Mouse (Mus musculus) c-Kit-positive CD71-positive TER-119-positive erythroid progenitor cells, embryonic 14.5 days (primary cell): ENCODE data around the gene Ppfibp2.
A peak's percentile ranks its signal among the peaks of the same experiment; 100 is the strongest.

Source experiments
- DNase-seq: peaks from one replicate; pipeline ENCODE4 v3.0.0-alpha.2; 2013; ENCODE audit warnings: low spot score

The Ppfibp2 gene

DNA sequence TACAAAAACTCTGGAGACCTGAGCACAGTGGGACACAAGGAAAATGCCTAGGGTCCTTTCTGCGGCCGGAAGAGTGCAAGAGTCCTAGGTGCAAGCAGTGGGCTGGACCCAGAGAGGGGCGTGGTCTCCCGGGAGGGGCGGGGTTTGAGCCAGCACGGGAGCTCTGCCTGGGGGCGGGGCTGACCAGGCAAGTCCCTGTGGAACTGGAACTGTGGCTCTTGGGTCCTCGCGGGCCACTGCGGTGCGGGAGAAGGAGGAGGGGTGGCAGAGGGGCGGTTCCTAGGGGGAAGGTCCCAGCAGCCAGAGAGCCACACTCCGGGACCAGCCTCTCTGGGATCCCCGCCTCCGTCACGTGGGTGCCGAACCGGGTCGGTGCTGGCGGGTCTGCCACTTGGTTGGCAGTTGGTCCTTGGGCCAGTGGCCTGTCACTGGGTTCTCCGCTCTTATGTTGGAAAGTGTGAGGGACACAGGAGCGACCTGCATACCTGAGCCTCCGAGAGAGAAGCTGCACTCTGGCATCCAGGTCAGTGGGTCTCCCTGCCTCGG is at the start of gene Ppfibp2:
Ppfibp2 (plus strand) TSS at position 351 of the 546 bp plus-strand sequence.
- DNase-seq: peak; percentile 71

- no peak for DNase-seq
Measured at GRCm38 (mm10) chr7:107547872-107548271, 47.1 kb upstream of the Ppfibp2 start.

GRCm38 (mm10) chr7:107553461-107553860 is 41.5 kb upstream of the Ppfibp2 start:
- DNase-seq: no peak

GRCm38 (mm10) chr7:107555906-107556305 is 39.1 kb upstream of the Ppfibp2 start:
- peak; percentile 11 for DNase-seq

DNA sequence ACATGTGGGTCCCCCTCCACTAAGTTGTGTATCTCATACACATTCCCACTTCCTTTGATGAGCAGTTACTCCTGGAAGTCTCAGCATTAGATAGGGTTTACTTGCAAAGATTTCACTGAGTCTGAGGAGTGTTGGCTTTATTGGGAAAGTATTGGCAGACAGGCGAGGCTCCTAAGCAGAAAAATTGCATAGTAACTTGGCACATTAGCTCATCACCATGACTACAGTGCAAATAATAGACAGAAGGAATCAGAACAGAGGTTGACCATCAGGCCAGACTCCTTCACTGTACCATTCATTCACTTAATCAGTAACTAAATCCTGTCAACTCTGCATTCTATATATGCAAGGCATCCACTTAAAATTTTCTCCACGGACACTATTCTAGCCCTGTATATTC is 34.3 kb upstream of the Ppfibp2 start:
- DNase-seq: no peak

DNA sequence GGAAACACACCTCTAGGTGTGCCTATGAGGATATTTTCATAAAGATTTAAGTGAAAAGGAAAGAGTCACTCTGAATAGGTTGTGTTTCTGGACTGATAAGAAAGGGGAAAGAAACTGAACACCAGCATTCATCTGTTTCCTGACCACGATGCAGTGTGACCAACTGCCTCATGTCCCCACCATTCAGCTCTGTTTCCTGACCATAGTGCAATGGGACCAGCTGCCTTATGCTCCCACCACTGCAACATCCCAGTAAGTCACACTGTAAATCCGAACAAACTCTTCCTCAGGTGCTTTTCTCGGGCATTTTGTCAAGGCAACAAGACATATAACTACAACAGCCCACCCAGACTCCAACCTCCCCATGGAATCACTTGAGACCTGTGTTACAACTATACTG is 33.4 kb upstream of the Ppfibp2 start:
- no peak for DNase-seq

DNA sequence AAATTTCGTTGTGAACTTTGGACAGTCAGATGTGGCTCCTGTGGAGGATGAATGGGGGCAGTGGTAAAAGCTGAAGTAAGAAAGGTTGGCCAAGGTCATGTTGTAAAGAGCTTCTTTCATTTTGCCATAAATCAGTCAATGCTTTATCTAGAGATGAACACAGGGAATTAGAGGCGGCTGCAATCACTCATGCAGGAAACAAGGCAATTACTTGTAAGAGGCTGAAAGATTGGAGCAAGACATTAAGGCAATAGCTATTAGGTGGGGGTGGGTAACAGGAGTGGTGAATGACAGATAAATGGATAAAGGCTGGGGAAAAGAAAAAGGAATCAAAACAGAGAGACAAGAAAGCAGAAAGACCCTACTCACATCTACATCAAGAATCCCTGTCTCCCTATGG is 31.3 kb upstream of the Ppfibp2 start:
- DNase-seq: no peak

- no peak for DNase-seq
Measured at GRCm38 (mm10) chr7:107567261-107567671, 27.7 kb upstream of the Ppfibp2 start, which contains the start of gene Olfml1. Olfml1 (plus strand) TSS chr7:107567446.

- no peak for DNase-seq
Measured at GRCm38 (mm10) chr7:107567674-107568073, 27.3 kb upstream of the Ppfibp2 start.

DNA sequence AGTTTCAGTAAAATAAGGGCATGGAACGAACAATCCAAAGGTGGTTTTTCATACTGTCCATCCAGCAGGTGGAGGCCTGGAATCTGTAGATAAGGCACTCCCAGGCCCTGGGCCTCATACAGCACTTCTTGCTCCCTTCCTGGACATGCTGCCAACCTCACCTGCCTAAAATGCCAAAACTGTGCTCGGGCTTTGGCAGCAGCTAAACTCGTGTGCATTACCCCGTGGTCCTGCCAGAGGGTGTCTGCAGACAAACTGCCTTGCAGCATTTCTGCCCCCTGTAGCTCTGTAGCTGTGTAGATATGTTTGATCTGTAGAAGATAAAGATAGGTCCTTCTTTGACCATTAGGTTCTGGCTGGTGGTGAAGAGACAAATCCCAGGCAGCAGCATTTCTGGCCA is 26.0 kb upstream of the Ppfibp2 start:
- DNase-seq: no peak

DNA sequence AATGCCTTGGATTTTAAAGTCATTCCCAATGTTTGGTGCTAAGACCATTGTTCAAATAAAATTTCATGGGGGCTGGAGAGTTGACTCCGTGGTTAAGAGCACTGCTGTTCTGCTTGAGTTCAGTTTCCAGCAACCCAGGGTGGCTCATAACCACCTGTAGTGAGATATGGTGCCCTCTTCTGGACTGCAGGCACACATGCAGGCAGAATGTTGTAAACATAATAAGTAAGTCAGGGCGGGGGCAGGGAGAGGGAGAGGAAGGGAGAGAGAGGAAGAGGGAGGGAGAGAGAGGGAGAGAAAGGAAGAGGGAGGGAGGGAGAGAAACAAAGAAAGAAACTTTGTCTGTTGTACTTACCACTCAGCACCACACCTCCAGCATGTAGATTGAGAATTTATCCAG is 21.2 kb upstream of the Ppfibp2 start:
- DNase-seq: no peak

DNA sequence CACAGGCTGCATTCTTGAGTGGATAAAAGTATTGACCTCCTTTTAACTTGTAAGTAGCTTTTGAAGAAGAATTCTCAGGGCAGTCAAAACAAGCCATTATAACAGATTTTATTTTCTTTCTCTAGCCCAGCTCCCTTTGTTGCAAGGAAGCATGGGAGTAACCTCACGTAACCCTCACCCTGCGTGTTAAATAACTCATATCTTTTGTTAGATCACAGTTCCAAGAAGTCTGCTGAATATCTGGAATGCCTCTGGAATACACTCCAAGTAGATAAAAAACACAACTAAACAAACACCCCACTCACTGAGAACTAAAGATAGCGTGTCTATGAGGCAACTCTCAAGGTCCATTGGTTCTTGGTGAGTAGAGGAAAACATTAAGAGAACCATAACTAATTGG is 20.7 kb upstream of the Ppfibp2 start:
- no peak for DNase-seq

DNA sequence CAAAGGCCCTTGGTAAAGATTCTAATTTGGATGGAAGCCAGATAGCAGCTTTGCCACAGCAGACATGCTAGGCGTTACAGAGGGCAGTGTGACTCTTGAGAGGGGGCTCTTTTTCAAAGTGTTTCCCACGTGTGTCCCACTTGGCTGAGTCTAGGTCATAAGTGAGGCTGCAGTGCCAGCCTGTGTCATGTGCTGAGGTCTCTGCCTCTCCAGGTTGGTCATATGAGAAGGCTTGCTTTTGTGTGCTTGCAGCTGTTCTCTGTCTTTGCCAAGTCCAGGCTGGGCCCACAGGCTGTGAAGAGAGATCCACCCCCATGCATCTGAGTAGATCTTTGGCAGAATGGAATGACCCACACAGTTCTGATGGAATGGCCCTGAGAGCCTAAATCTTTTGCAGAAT is 2.4 kb upstream of the Ppfibp2 start:
- DNase-seq: no peak

DNA sequence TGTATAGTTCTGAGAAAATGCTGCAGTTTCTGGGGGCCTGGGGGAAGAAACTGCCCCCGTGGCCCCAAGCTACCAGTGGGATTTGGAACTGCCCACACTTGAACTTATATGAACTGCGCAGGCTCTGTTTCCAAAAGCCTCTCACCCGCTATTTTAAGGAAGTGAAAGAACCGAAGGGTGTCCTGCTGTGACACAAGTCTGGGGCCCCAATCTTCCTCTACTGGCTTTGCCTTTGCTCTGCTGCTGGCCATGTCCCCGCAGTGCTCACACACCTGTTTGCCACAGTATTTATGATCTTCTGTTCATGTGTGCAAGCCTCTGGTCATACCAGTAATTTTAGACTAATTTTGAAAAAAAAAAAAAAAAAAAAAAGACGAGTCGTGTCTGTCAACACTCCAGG is 1.1 kb upstream of the Ppfibp2 start:
- DNase-seq: no peak

DNA sequence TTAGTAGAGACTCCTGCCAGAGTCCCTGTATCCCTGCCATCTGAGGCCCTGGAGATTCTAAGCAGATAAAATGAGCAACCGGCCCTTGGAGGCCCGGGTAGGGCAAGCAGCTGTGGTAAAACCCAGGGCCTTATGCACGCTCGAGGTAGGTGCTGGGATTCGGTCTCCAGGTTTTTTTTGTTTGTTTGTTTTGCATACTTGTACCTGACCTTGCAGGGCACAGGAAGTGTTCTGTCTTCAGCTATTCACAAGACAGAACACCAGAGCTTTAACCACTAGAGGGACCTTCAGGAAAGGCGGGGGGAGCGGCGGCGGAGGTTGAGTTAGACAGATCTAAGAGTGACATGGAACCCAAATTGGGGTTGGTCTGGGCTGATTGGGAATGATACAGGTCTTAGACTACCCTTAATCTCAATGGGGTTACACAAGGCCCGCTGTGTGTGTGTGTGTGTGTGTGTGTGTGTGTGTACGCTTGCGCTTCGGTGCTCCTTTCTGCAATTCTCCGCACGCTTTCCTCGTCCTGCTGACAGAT is 616 bp upstream of the Ppfibp2 start:
- DNase-seq: peak; percentile 29

DNA sequence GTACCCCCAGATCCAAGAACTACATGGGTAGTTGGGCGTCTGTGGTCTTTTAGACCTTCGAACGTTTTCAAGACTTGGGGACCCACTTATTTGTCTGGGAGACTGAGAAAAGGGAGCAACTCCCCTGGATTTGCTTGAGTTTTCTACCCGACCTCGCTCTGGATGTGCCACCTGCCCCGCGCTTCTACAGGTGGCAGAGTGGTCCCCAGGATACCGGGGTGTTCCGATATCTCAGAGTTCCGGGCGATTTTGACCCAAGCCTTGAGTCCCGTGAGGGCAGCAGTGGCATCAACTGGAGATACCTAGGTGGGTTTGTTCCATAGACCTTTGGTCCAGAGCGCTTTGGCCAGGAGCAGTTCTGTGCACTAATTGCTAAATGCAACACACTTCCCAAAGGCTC is 419 bp downstream of the Ppfibp2 start:
- no peak for DNase-seq

GRCm38 (mm10) chr7:107596753-107597152 is 1.7 kb downstream of the Ppfibp2 start:
- no peak for DNase-seq

DNA sequence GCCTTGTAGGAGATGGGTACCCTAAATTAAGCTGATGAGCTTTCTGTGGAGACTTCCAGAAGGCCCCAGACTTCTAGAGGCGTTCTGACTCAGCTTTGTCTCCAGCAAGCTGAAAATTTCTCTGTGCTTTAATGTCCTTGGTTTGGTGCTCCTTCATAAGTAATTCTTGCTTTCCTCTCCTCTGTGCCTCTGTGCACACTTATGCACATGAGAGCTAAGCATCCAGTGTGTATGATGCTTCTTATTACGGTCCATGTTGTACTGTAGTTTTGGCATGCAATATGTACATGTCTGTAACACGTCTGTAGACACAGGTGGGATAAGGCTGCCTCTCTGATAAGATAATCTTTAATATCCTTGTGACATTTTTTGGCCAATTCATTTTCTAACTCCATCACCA is 2.9 kb downstream of the Ppfibp2 start:
- DNase-seq: no peak

- no peak for DNase-seq
Measured at GRCm38 (mm10) chr7:107600651-107601050, 5.6 kb downstream of the Ppfibp2 start.

GRCm38 (mm10) chr7:107602505-107602904 is 7.5 kb downstream of the Ppfibp2 start:
- DNase-seq: no peak

DNA sequence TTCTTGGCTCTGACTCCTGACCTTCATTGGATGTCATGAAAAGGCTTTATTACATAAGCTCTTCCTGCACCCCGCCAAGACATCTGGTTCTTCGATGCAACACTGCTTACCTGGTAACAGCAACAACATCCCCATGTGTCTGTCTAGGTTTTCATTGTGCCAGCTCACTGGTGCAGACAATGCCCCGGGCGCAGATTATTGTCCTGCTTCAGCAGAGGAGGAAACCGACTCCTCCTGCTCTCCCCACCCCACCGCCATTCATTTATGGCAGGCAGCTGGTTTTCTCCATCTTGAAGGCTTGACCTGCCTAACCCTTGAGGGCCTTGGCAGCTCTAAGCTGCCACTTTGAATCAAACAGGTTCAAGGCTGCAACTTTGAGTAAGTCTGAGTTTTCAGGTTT is 7.9 kb downstream of the Ppfibp2 start:
- no peak for DNase-seq

DNA sequence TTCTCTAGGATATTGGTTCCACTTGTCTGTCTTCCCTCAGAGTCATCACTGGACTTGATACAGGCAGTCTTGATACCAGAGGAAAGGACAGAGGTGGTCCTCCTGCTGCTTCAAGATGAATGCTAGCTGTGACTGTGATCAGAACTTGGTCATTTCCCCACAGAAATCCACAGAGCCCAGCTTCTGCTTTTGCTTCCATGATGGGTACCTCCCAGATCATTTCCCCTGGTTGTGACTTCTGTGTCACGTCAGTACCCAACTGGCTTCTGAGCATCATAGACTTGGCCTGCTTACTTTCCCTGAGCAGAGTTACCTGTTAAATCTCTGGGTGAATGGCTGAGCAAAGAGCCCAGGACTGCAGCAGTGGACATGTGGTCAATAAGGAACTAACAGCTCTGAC is 12.8 kb downstream of the Ppfibp2 start:
- DNase-seq: no peak

DNA sequence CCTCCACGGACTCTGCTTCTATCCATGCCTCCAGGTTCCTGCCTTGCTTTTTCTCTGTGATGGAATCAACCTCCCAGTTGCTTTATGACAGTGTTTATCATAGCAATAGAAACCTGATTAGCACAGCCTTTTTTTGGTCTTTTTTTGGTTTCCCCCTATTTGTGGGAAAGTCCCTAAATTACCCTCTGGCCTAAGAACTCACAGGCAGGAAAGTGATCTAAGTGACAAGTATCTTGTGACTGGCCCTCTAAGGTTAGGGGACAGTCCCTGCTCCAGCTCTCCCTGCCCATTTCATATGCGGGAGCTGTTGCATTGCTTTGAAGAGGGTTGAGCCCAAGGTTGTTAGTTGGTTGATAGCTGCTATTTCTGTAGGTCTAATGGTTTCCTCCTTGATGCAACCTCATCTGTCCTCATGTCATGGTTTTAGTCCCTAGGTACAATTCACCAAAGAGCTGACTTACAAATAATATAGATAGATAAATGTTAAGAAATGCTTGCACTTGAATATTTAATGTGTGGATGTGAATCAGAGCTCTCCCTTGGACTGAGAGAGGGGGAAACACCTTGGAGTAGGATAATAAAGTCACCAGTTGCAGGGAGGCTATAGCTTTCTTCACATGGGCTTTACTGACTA is 14.7 kb downstream of the Ppfibp2 start:
- DNase-seq: no peak

- no peak for DNase-seq
Measured at GRCm38 (mm10) chr7:107610880-107611279, 15.9 kb downstream of the Ppfibp2 start.
